Mouse (Mus musculus): Measurements from ENCODE around the gene Fmnl1.
A peak's percentile ranks its signal among the peaks of the same experiment; 100 is the strongest.

The Fmnl1 gene

DNA sequence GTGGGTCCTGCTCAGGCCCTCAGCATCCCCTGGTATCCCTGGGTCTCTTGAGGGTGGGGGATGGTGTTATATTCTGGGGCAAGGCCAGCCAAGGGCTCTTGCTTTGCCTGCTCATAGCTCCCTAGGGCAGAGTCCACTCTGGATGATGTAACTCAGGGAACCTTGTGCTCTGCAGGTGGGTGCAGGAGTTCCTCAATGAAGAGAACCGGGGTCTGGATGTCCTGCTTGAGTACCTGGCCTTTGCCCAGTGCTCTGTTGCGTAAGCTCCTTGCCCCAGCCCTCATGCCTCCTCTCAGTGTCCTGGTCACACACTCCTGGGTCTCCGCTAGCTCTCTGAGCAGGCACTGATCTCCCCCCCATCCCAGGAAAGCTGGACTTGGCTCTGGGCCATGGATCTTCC is 11.0 kb downstream of the Fmnl1 start:
- no peak for DNase-seq (ENCODE audit: low spot score in 2 of 2)

DNA sequence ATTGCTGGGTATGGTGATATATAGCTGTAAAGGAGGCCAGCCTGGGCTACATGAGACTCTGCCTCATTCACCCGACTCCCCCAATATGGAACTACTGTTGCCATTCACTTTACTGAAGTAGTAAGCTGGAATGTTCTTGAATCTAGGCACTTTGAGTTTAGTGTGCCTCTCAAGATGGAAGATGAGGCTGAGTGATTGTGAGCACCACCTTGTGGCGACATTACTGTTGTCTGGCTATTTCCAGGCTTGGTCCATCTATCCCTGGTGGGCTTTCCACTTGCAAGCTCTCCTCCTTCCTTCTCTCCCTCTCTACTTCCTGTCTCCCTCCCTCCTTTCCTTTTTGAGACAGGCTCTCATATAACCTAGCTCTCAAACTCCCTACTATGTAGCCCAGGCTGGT is 14.0 kb downstream of the Fmnl1 start:
- no peak for DNase-seq (ENCODE audit: low spot score in 2 of 2)

DNA sequence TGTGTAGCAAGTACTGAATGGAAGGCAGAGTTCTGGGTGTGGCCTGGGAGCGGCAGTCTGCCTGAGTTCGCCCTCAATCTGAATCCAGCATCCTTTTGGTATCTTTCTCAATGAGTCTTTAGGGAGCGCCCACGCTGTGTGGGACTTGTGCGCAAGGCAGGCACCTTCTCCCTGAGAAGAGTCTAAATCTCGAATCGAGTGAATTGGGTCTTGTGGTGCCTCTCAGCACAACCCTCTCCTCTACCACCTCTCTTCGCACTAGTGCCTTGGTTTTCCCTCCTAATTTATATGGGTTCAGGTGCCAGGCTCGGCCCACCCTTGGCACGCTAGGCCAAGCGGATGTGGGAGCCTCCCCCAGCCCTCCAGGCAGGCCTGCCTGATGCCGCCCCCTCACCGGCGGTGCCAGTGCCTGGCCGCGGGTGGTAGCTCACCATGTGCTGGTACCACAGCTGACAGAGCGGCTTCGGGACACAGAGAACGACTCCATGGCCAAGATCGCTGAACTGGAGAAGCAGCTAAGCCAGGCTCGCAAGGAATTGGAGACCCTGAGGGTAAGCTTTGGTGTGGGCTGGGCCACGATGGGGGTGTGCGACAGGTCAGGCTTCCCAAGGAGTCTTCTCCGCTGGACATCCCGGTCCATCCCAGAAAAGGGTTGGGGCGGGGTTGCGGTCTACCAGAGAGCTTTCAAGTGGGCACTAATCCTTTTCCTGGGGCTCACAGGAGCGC is 21.5 kb downstream of the Fmnl1 start:
- DNase-seq (ENCODE audit: low spot score in 2 of 2): peak in 1 of 2 experiments; percentile 39

DNA sequence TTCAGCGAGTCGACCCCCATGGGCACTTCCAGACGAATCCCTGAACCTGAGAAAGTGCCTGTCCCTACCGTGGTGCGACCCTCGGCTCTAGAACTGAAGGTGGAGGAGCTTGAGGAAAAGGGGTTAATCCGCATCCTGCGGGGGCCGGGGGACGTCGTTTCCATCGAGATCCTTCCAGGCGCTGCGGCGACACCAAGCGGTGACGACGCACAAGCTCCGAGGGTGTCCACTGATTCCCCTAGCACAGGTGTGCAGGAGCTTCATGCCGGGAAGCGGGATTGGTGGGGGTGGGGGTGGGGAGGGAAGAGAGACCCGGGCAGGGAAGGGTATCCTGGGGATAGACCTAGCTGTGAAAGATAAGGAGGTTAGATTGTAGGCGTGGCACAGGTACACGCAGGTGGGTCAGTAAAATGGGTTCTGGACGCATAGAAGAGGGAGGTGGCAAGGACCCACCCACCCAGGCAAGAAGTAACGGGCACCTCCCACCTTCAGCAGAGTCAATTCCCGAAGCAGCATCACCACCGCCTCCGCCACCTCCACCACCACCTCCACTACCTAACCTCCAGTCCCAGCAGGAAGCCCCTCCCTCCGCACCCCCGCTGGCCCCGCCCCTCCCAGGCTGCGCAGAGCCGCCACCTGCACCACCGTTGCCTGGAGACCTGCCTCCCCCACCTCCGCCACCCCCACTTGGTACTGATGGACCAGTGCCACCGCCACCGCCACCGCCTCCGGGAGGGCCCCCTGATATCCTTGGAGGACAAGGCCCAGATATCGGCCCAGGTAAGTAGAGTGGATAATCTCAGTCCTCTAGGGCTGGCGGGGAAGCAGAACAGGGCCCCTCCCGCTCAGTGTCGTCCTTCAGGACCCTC is 22.3 kb downstream of the Fmnl1 start:
- peak in 1 of 2 experiments; percentile 68 for DNase-seq (ENCODE audit: low spot score in 2 of 2)

DNA sequence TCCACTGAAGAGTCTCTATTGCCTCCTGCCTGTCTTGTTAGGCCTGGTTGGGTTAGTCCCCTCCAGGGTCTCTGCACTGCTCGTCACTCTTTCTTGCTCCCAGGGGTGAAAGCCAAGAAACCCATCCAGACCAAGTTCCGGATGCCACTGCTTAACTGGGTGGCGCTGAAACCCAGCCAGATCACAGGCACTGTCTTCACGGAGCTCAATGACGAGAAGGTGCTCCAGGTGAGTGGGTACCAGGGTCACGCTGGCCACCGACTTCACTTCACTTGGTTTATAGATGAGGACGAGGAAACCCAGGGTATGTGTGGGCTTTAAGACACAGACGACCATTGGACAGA is 22.9 kb downstream of the Fmnl1 start:
- no peak for DNase-seq (ENCODE audit: low spot score in 2 of 2)

DNA sequence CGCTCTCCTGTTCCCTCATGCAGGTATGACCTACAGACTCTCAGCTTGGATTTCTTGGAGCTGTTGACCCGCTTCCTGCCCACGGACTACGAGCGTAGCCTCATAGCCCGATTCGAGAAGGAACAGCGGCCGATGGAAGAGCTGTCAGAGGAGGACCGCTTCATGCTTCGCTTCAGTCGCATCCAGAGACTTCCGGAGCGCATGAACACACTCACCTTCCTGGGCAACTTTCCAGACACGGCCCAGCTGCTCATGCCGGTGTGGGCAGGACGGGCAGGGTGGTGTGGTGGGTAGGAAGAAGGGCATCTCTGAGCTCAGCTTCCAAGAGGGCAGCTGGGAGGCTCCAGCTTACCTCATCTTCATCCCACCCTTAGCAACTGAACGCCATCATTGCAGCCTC is 24.3 kb downstream of the Fmnl1 start:
- no peak for DNase-seq (ENCODE audit: low spot score in 2 of 2)

DNA sequence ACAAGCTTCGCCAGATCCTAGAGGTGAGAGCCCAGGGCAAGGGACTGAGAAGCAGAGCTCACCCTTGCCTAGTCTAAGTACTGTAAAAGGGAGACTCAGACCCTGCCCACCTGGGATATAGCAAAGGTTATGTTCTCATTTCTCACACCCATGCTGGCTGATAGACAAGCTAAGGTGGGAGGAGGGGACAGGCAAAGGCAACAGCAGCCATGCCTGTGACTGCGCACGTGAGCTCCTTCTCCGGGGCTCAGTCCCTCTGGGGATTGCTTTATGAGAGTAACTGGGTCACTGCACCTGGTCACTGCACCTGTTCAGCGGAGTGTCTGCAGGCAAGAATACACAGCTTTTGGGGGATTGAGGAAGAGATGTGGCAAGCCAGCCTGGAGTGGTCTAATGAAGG is 24.7 kb downstream of the Fmnl1 start:
- no peak for DNase-seq (ENCODE audit: low spot score in 2 of 2)

DNA sequence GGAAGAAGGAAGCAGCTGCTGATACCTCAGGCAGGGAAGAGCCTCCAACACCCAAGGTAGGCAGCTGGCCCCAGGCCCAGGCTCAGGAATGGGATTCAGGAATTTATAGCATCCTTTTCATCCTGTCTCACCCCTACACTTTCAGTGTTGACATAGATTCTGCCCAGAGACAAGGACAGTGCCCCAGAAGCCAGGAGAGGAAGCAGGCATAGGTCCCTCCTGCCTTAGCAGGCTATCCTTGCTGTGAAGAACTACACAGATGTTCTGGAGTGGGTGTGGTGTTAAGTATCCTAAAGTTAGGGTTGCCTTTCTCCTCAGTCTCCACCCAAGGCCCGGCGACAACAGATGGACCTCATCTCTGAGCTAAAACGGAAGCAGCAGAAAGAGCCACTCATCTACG is 26.4 kb downstream of the Fmnl1 start:
- DNase-seq (ENCODE audit: low spot score in 2 of 2): no peak

DNA sequence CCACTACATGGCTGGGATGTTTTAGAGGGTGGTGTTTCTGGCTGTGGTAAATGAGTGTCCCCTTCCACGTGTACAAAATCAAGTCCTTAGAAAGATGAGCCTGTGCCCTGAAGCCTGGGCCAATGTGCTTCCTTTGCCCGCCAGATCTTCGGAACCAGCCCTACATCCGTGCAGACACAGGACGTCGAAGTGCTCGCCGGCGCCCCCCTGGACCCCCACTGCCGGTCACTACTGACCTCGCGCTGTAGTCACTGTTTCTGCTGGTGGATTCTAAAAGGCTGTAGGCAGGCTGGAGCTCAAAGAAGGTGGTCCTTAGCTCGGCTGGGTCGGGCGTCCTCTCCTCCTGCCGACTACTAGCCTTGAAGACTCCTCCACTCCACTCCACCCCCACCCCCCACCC is 27.4 kb downstream of the Fmnl1 start:
- DNase-seq (ENCODE audit: low spot score in 2 of 2): no peak

DNA sequence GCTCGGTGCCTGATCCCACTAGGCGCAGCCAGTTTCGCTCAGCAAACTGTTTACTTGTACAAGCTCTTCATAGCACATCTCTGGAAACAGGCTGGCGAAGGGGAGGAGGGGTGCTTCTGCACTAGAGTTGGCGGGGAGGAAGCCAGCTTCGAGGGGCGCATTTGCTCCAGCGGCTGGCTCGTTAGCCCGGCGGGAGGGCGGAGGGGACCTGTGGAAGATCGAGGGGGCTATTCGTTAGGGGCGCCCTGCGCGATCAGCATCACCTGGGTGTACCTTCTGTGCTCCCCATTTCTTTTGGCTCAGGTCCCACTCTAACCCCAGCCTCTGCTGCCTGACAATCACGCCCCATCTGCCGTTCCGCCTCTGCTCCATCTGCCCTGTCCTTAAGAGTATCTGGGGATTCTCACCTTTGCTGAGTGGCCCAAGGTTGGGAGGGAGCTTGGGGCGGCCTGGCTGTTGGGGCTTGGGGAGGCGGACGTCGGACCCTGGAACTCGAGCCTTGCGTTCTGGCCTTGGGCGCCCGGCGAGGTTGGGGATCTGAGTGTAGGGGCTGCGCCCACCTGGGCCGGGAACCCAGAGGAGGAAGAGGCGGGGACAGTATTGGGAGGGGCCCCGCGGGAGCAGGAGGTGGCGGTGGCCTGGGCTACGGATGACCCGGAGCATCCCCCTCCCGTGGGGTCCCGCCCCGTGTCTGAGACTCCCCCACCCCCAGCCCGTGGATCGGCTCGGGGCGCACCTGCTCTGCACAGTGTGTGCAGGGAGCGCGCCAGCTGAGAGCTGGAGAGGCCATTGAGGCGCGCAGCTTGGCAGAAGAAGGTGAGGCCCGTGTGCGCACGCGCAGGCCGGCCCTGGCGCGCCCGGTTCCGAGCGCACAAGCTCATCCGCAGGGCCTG is 28.2 kb downstream of the Fmnl1 start:
- peak; percentile 63 to 69 for DNase-seq (ENCODE audit: low spot score in 2 of 2)

DNA sequence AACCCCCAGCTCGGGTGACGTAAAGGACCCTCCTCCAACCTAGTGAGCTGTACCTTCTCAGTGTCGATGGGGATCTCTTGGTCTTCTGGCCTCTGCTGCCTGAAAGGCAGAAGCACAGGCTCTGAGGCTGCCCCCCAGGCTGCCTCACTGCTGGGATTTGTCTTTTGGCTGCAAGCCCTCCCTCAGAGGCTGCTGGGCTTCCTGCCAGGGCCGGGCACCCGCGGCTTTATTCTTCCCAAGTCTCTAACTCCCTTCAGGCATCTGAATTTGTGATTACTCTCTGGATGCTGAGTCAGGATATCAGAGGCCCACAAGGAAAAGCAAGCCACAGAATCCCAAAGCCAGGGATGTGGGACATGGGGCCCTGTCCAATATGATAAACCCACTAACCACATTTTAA is 30.8 kb downstream of the Fmnl1 start:
- peak; percentile 75 to 81 for DNase-seq (ENCODE audit: low spot score in 2 of 2)

DNA sequence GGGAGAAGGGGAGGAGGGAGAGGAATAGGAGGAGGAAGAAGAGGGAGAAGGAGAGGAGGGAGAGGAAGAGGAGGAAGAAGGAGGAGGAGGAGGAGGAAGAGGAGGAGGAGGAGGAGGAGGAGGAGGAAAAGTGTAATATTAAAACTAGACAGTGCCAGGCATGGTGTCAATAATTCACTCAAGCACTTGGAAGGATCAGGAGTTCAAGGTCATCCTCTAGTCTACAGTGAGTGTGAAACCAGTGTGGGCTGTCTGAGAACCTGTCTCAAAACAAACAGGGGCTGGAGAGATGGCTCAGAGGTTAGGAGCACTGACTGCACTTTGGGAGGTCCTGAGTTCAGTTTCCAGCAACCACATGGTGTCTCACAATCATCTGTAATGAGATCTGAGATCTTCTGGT is 31.5 kb downstream of the Fmnl1 start:
- no peak for DNase-seq (ENCODE audit: low spot score in 2 of 2)

DNA sequence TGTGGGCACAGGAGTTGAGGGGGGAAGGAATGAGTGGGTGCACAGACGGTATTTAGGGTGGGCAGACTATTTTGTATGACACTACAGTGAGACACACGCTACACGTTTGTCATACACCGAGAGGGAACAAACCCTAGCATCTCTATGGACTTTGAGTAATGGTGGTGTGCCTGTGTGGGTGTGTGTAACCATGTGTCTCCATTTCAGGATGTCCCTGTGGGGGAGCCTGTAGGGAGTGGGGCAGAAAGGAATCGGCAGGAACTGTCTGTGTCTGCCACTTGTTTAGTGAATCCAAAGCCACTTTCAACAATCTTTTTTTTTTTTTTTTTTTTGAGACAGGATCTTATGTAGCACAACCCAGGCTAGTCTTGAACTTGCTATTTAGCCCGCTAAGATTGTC is 35.3 kb downstream of the Fmnl1 start:
- DNase-seq (ENCODE audit: low spot score in 2 of 2): no peak

DNA sequence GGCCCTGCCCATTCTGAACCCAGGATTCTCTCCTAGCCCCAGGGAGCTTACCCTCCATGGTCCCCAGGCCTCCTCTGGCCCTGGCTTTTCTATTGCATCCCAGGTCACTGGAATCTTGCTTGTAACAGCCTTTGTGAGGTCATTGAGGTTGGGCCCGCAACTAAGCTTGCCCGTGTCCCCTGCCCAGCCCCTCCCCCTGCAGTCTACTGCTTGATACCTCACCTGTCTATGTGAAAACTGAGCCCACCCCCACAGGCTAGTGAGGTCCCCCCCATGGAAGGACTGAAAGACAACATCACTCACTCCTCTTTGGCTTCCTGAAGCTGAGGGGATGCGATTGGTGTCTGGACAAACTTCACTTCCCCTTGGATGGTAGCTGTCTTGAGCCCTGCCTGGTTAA is 37.6 kb downstream of the Fmnl1 start, which contains the start of gene 1700023F06Rik:
1700023F06Rik (minus strand) TSS at position 101 of the 400 bp plus-strand sequence.
- DNase-seq (ENCODE audit: low spot score in 2 of 2): no peak

DNA sequence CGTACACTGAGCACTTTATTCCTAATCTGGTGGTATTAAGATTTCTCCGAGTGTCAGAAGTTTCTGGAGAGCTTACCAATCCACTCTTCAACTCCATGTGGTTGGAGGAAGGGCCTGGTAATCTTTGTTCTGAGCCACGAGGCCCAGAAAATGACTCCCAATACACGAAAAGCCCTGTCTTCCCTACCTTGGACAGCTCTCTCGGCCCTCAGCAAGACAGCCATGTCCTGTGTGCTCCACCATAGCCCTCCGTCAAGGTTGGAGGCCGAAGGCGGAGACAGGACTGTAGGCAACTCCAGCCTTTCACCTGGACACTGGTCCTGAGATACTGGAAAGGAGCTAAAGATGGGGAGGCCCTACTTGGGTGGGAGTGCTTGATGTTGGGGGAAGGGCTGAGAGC is 39.4 kb downstream of the Fmnl1 start:
- DNase-seq (ENCODE audit: low spot score in 2 of 2): no peak

DNA sequence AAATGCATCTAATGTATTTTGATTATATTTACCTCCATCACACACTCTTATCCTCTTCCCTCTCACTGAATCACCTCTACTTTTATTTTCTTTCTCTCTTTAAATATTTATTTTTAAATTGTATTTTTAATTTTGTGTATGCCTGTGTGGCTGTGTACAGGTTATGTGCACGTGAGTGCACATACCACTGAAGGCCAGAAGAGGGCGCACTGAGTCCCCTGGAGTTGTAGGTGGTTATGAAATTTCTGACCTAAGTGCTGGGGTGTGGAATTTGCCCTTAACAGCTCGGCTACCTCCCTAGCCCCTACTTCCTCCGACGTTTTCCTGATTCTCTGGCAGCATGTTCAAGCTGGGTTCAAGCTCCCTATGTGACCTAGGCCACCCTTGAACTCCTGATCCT is 42.8 kb downstream of the Fmnl1 start:
- DNase-seq (ENCODE audit: low spot score in 2 of 2): no peak

DNA sequence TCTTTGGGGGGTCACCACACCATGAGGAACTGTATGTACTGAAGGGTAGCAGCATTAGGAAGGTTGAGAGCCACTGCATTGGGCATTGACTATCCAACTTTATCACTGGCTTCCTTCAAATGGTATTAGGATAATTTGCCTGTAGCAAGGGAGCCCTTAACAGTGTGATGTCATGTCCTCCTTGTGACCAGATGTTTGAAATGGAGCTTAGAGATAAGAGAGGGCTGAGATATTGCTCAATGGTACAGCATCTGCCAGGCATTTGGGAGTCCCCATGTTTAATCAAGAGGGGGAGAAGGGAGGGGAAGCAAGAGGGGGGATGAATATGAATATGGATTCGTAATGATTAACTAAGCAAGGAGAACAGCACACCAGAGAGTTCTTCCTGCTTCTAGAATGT is 44.4 kb downstream of the Fmnl1 start:
- no peak for DNase-seq (ENCODE audit: low spot score in 2 of 2)

DNA sequence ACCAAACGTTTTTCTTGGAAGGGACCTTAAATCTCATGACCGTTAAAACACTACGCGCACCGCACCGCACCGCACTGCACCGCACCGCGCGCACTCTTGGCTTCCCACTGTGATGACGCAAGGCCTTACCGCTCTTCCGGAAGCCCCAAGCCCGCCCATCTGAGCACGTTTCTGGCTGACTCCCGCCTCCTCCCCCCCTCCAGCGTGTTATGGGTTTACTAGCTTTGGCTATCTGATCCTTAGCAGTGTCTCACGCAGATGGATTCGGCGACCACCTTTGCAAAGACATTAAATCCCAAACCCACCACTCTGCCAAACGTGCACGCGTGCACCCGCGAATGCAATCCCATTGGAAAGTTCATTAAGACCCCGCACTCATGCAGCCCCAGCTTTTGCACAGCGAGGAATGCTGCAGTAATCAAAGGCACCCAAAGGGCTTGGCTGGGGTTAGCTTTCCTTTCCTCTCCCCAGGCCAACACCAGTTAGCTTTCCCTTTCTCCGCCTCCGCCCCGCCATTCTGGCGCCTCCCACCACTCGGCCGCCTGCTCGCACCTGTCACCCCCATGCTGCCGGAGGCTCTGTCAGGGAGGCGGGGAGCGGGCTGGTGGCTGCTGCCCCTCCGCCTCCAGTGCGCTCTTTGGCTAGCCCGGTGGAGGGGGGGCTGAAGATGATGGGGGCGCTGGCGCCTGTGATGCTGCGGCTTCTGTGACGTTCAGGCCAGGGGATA is 47.0 kb downstream of the Fmnl1 start, which contains the start of gene Spata32:
Spata32 (minus strand) TSS at position 643 of the 727 bp plus-strand sequence.
- DNase-seq (ENCODE audit: low spot score in 2 of 2): peak; percentile 65 to 66

DNA sequence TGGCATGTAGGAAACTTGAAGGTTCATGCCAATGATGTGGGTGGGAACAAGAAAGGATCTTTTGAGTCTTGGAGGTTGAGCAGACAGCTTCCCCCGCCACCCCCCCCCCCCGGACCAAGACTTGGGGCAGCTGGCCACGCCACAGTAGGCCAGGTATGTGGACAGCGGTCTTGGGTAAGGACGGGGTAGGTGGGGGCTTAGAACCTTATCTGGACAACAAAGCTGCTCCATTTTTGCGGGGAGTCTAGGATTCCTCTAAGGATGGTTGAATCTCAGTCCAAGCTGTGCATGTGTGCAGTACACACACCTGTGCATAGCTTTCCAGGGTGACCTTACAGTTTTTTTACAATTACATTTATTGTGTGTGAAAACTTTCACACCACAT is 47.6 kb downstream of the Fmnl1 start:
- DNase-seq (ENCODE audit: low spot score in 2 of 2): no peak

DNA sequence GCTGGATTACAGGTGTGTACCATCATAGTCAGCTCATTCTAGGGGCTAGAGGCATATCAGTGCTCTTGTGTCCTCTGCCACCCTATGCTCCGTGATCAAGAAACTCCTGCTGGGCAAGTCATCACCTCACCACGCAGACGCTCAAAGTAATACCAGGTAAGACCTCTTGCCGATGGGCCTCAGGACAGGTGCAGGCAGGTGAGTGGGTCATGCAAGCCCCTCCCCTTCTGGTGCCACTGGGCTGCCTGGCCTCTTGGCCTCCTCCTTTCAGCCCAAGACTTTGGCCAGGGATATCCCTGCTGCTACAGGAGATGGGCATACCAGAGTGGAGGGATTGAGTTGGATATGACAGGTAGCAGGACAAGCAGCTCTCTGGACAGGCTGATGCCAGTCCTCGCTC is 48.4 kb downstream of the Fmnl1 start:
- DNase-seq (ENCODE audit: low spot score in 2 of 2): no peak

DNA sequence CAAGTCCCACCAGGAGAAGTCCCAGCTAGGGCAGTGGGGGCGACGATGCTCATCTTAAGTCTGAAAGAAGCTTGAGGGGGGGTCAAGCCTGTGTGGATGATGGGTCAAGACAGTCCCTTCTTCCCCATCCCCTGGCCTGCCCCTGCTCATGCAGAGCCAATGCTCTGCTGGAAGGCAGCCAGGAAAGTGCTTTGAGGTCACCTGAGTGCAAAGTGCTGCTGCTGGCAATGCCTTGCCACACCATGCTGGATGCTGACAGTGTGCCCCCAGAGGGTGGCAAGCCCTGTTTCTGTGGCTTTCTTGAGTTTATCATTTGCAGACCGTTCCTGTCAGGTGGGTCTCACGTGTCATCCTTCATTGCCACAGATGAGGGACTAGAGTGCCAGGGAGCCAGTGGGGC is 49.1 kb downstream of the Fmnl1 start:
- DNase-seq (ENCODE audit: low spot score in 2 of 2): no peak
